ENCODE assay signal across 30 mouse cellular contexts in genomic region chr5:137167539-137167938, GRCm38 (mm10). TPM values are rescaled to one million over a fixed set of nuclear protein-coding genes. Genes with fewer than 3 reads are reported as not detected.
DNase-seq lines count a peak whose midpoint lies in the region; ATAC-seq and TF ChIP-seq lines count a peak whose summit lies in the region.
"Had no signal": no experiment of that assay in that cellular context is flagged by ENCODE, and none has a peak within 500 bp of the region (broad histone marks: within the 10 kb centered on the region; RNA-seq: fewer than 3 reads in every experiment).

No protein-coding gene starts in this region.

- no peak for TF ChIP-seq CTCF in intestine, postnatal 0 days (IDR thresholded peaks at IDR 0.05; ENCODE audit: low read depth)
- TF ChIP-seq CTCF in kidney, adult 2 months (conservative IDR thresholded peaks at IDR 0.05; ENCODE audit: insufficient read depth, insufficient read length, low read depth, low read length): no peak

- H3K4me3 ChIP-seq in intestine, postnatal 0 days (ENCODE audit: low read depth, low read length): no peak overlapping the region
- no peak overlapping the region for H3K4me3 ChIP-seq in stomach, embryonic 16.5 days (replicated peaks; ENCODE audit: low read length)
- H3K4me3 ChIP-seq in kidney, adult 2 months (ENCODE audit: insufficient read depth, low read depth, low read length): no peak overlapping the region
- H3K4me3 ChIP-seq: embryonic facial prominence, embryonic 13.5 days; embryonic facial prominence, embryonic 15.5 days; erythroblast, embryonic 14.5 days; forebrain, embryonic 10.5 days; forebrain, embryonic 12.5 days had no signal

- intact Hi-C loops in heart, postnatal 14 days (cut with DNase I): no loop called here

- no peaks in the 10 kb centered on the region for H3K36me3 ChIP-seq in intestine, postnatal 0 days (ENCODE audit: control insufficient read depth, insufficient read depth)
- no peaks in the 10 kb centered on the region for H3K36me3 ChIP-seq in stomach, embryonic 16.5 days (ENCODE audit: control insufficient read depth, insufficient read depth, low read length)
- no peaks in the 10 kb centered on the region for H3K36me3 ChIP-seq in kidney, adult 2 months (ENCODE audit: control insufficient read depth, insufficient read depth, low read length)
- H3K36me3 ChIP-seq: embryonic facial prominence, embryonic 13.5 days; embryonic facial prominence, embryonic 15.5 days; forebrain, embryonic 10.5 days; forebrain, embryonic 12.5 days; G1E had no signal

- no peak overlapping the region for H3K9ac ChIP-seq in intestine, postnatal 0 days (ENCODE audit: low read depth, low read length)
- H3K9ac ChIP-seq in stomach, embryonic 16.5 days (ENCODE audit: low read length): no peak overlapping the region
- H3K9ac ChIP-seq: embryonic facial prominence, embryonic 13.5 days; embryonic facial prominence, embryonic 15.5 days; forebrain, embryonic 12.5 days had no signal

- H3K4me1 ChIP-seq in intestine, postnatal 0 days (replicated peaks; ENCODE audit: control insufficient read depth, insufficient read depth, low read length): peaks cover 11% of the 10 kb centered on the region; the same call in 1 of the 2 replicates
- no peaks in the 10 kb centered on the region for H3K4me1 ChIP-seq in stomach, embryonic 16.5 days (ENCODE audit: control insufficient read depth, insufficient read depth, low read length)
- 0 out of 2 replicates have a peak, but pooled peaks cover 3% of the 10 kb centered on the region for H3K4me1 ChIP-seq in kidney, adult 2 months (ENCODE audit: control insufficient read depth, insufficient read depth, low read length)
- H3K4me1 ChIP-seq: embryonic facial prominence, embryonic 13.5 days; embryonic facial prominence, embryonic 15.5 days; forebrain, embryonic 10.5 days; forebrain, embryonic 12.5 days had no signal

- no peak overlapping the region for H3K4me2 ChIP-seq in intestine, postnatal 0 days (replicated peaks; ENCODE audit: low read depth)
- no peak overlapping the region for H3K4me2 ChIP-seq in stomach, embryonic 16.5 days (ENCODE audit: low read depth, low read length)
- H3K4me2 ChIP-seq: embryonic facial prominence, embryonic 13.5 days; embryonic facial prominence, embryonic 15.5 days; forebrain, embryonic 12.5 days had no signal

- peak; percentile 82 for ATAC-seq in intestine, postnatal 0 days
- peak; percentile 40; the same call in 1 of the 2 replicates for ATAC-seq in stomach, embryonic 16.5 days (ENCODE audit: insufficient read depth, low FRiP score)
- ATAC-seq: activated CD4-positive, CD25-positive, alpha-beta regulatory T cell, adult 4 months; CD4-positive, CD25-positive, alpha-beta regulatory T cell, adult 4 months; forebrain, embryonic 14.5 days; Patski had no signal

- H3K9me3 ChIP-seq in intestine, postnatal 0 days (ENCODE audit: control insufficient read depth): no peaks in the 10 kb centered on the region
- no peaks in the 10 kb centered on the region for H3K9me3 ChIP-seq in stomach, embryonic 16.5 days (replicated peaks; ENCODE audit: control insufficient read depth, low read length)
- H3K9me3 ChIP-seq: embryonic facial prominence, embryonic 13.5 days; embryonic facial prominence, embryonic 15.5 days; forebrain, embryonic 10.5 days; forebrain, embryonic 12.5 days; G1E had no signal

- H3K27me3 ChIP-seq in intestine, postnatal 0 days (replicated peaks; ENCODE audit: control insufficient read depth, insufficient read depth, low read length): no peaks in the 10 kb centered on the region
- H3K27me3 ChIP-seq in stomach, embryonic 16.5 days (ENCODE audit: control insufficient read depth, insufficient read depth, low read length): no peaks in the 10 kb centered on the region
- H3K27me3 ChIP-seq in kidney, adult 2 months (replicated peaks; ENCODE audit: control insufficient read depth, insufficient read depth, low read length): no peaks in the 10 kb centered on the region
- H3K27me3 ChIP-seq: embryonic facial prominence, embryonic 13.5 days; embryonic facial prominence, embryonic 15.5 days; forebrain, embryonic 12.5 days had no signal

- WGBS in intestine, postnatal 0 days: 43% methylated on average over 6 of the region's 6 CpGs
- 48% methylated on average over 6 of the region's 6 CpGs for WGBS in stomach, embryonic 16.5 days
- 64% methylated on average over 6 of the region's 6 CpGs for WGBS in kidney, adult 2 months

- peak; percentile 87 for DNase-seq in heart, adult 11 months
- no peak for DNase-seq in heart, postnatal 14 days
- DNase-seq in kidney, adult 2 months: no peak
- no peak for DNase-seq in left cerebral cortex, adult 18-20 months (ENCODE audit: low spot score in 2 of 2)
- DNase-seq in embryo, embryonic 11 days: no peak
- DNase-seq: adrenal gland, adult 8-10 months; adrenal gland, postnatal 14 days; adrenal gland, postnatal 36 days; B cell, adult 2 months; cerebellum, adult 11-12 months; cerebellum, adult 2 months; cerebellum, adult 9-10 months; cerebellum, postnatal 10 days; cerebellum, postnatal 25 days had no signal

- H3K27ac ChIP-seq in intestine, postnatal 0 days (ENCODE audit: low read depth, low read length): no peak overlapping the region
- H3K27ac ChIP-seq in stomach, embryonic 16.5 days (ENCODE audit: low read length): no peak overlapping the region
- H3K27ac ChIP-seq in kidney, adult 2 months (ENCODE audit: insufficient read depth, low read depth, low read length): no peak overlapping the region
- H3K27ac ChIP-seq: embryonic facial prominence, embryonic 13.5 days; embryonic facial prominence, embryonic 15.5 days; forebrain, embryonic 10.5 days; forebrain, embryonic 12.5 days had no signal

- no peak for TF ChIP-seq POLR2A in kidney, adult 2 months (IDR thresholded peaks at IDR 0.05; ENCODE audit: low read depth, low read length)

RNA-seq across cellular contexts. Expression of gene Muc3, which starts 18.4 kb away (rescaled TPM):
- total RNA-seq in heart, postnatal 14 days (2021): not detected
- 42.9 and 45.0 TPM in 2 replicates for polyA plus RNA-seq in intestine, postnatal 0 days (2015; fragmentation: Nextera tagmentation; extraction: Ambion mirVana)
- 0.15 TPM in 1 of 2 replicates, not detected in the other for polyA plus RNA-seq in stomach, embryonic 16.5 days (2015; fragmentation: Nextera tagmentation; extraction: Ambion mirVana)
- not detected in 2 replicates for polyA plus RNA-seq in kidney, adult 2 months (2012; rRNA removed)
- not detected for total RNA-seq in left cerebral cortex, adult 18-20 months (2021)
- total RNA-seq: adrenal gland, adult 18-20 months; adrenal gland, adult 8-10 months; adrenal gland, postnatal 14 days; adrenal gland, postnatal 36 days; CH12.LX; G1E had no signal
- polyA plus RNA-seq: CD4-positive, CD25-positive, alpha-beta regulatory T cell, adult 4 months; cerebellum, adult 2 months; cortical plate, adult 2 months; embryonic facial prominence, embryonic 11.5 days; embryonic facial prominence, embryonic 13.5 days; embryonic facial prominence, embryonic 15.5 days; erythroblast, embryonic 14.5 days; forebrain, embryonic 10.5 days; forebrain, embryonic 12.5 days; forebrain, embryonic 14.5 days; G1E; Patski had no signal

RNA-seq across cellular contexts. Expression of gene Muc3a, which starts 44.6 kb away (rescaled TPM):
- under 1 TPM; 0.56 to 0.62 TPM for total RNA-seq in heart, postnatal 14 days (2021)
- polyA plus RNA-seq in intestine, postnatal 0 days (2015; fragmentation: Nextera tagmentation; extraction: Ambion mirVana): 17.1 and 18.0 TPM in 2 replicates
- 1.1 TPM in 2 replicates for polyA plus RNA-seq in stomach, embryonic 16.5 days (2015; fragmentation: Nextera tagmentation; extraction: Ambion mirVana)
- 0.15 and 0.20 TPM in 2 replicates for polyA plus RNA-seq in kidney, adult 2 months (2012; rRNA removed)
- total RNA-seq in left cerebral cortex, adult 18-20 months (2021): 1 to 10 TPM; 3.0 to 4.4 TPM
- total RNA-seq: CH12.LX had no signal
- polyA plus RNA-seq: embryonic facial prominence, embryonic 11.5 days; embryonic facial prominence, embryonic 13.5 days; erythroblast, embryonic 14.5 days; forebrain, embryonic 10.5 days; forebrain, embryonic 12.5 days; G1E; Patski had no signal

RNA-seq across cellular contexts. Expression of gene Trim56, which starts 51.5 kb away (rescaled TPM):
- 10 to 100 TPM; 19.4 to 20.4 TPM for total RNA-seq in heart, postnatal 14 days (2021)
- 7.3 and 7.7 TPM in 2 replicates for polyA plus RNA-seq in intestine, postnatal 0 days (2015; fragmentation: Nextera tagmentation; extraction: Ambion mirVana)
- polyA plus RNA-seq in stomach, embryonic 16.5 days (2015; fragmentation: Nextera tagmentation; extraction: Ambion mirVana): 8.1 and 9.3 TPM in 2 replicates
- 10.2 and 14.4 TPM in 2 replicates for polyA plus RNA-seq in kidney, adult 2 months (2012; rRNA removed)
- 1 to 10 TPM; 4.2 to 4.7 TPM for total RNA-seq in left cerebral cortex, adult 18-20 months (2021)

Comparison
In these comparisons a context has a peak if more than half of its experiments do, and no peak if none do; other contexts are left out.
1. RNA of gene Muc3, which starts 18.4 kb away (polyA plus RNA-seq): 42.9 to 45.0 TPM in intestine, postnatal 0 days; 0.15 TPM in stomach, embryonic 16.5 days and not detected in kidney, adult 2 months; every median in the first group is over 10 times any median in the second.